Mouse (Mus musculus) adrenal gland, postnatal 4 days (tissue): ENCODE results near the gene Vmn2r100. TPM values are rescaled to one million over a fixed set of nuclear protein-coding genes. Genes with fewer than 3 reads are reported as not detected.

Experiments
- DNase-seq, 2 experiments: peaks; one replicate each; pipeline ENCODE4 v3.0.0; 2021 to 2022; ENCODE audit warnings: low spot score in 2 of 2, mixed read lengths in 2 of 2
- long read RNA-seq, 2 experiments: library from polyadenylated mRNA; stranded (forward); transcript quantifications; one replicate each; pipeline ENCODE4 v2.0.0; 2021
- total RNA-seq, 2 experiments: library from RNA; stranded (reverse); gene quantifications; 2 replicates each; pipeline ENCODE4 v1.2.3; 2021

Vmn2r100 gene
- not detected for total RNA-seq
- long read RNA-seq, experiment 1, result 0 reads
- long read RNA-seq, experiment 2, result 0 reads

DNA sequence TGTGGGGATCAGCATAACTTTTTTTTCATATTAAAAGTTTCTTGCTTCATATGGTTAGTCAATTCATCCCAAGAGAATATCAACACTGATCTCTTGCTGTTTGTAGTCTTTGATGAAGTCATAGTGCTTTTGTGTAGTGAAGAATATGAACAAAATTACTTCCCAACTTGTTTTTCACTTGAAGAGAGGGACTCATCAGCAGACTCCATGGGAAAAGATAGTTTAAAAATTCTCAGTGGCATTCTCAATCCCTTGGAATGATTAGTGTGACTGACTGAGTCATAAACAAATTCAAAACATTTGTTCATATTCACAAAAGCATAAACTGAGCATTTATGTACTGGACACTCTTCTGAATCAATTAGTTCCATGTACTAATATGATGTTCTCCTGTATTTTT lies at the start of gene Vmn2r100:
Gene Vmn2r100 (plus strand): TSS at position 301 of the 400 bp plus-strand sequence.
- no peak for DNase-seq

DNA sequence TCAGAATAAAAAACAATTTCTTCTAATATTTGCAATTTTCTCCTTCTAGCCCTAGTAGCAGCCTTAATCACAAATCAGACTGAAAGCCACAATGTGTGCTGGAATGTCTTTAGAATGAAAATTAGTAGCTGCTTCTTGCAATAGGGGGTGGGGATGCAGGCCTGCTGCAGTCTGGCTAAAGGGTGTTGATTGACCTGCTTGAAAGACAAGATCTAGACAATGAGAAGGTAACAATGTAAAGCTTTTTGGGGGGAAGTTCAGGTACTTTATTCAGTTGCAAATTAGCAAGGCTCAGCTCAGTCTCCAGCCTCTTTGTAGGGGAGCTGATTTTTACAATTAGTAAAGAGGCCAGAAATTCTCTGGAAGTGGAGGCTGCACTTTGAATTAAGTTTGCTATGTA lies 21.7 kb upstream of the Vmn2r100 start:
- no peak for DNase-seq

DNA sequence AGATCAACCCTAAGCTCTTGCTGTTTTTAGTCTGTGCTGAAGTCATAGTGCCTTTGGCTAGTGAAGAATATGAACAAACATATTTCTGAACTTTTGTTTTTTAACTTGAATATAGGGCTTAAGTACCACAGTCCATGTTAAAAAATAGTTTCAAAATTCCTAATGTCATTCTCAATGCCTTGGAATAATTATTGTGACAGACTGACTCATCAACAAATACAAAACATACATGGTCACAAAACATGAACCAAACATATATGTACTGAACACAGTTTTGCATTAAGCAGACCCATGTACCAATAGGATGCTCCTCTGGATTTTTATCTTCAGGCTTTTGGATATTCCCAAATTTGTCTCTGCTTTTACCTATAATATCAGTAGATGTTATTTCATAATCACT lies 72.4 kb downstream of the Vmn2r100 start, which contains the start of gene Vmn2r101:
Gene Vmn2r101 (plus strand): TSS at position 301 of the 400 bp plus-strand sequence.
- DNase-seq, result no peak

Other genes with a start within 250 kb of the Vmn2r100 start
- not detected for gene Vmn2r99, start 142.8 kb upstream of the Vmn2r100 start, total RNA-seq
- not detected for gene Vmn2r101, start 72.5 kb downstream of the Vmn2r100 start, total RNA-seq
- not detected for gene Vmn2r102, start 155.6 kb downstream of the Vmn2r100 start, total RNA-seq